Mouse (Mus musculus): ENCODE measurements around the gene Sec22c.

Sec22c gene

GRCm38 (mm10) chr9:121690734-121691133 lies 14.6 kb downstream of the Sec22c start:
- DNase-seq = no peak

GRCm38 (mm10) chr9:121690200-121690651 lies 15.1 kb downstream of the Sec22c start:
- no peak for DNase-seq

GRCm38 (mm10) chr9:121684702-121685101 lies 20.6 kb downstream of the Sec22c start:
- DNase-seq = no peak

- DNase-seq = no peak
Measured at GRCm38 (mm10) chr9:121682037-121682680, 23.1 kb downstream of the Sec22c start.

GRCm38 (mm10) chr9:121681191-121681590 lies 24.1 kb downstream of the Sec22c start:
- no peak for DNase-seq

- DNase-seq = peak; percentile 81
Measured at GRCm38 (mm10) chr9:121679549-121679948, 25.7 kb downstream of the Sec22c start.

- peak; percentile 93 for DNase-seq
Measured at GRCm38 (mm10) chr9:121677476-121677875, 27.8 kb downstream of the Sec22c start.

- peak; percentile 58 for DNase-seq
Measured at GRCm38 (mm10) chr9:121677069-121677468, 28.2 kb downstream of the Sec22c start.

GRCm38 (mm10) chr9:121675556-121675955 lies 29.7 kb downstream of the Sec22c start:
- no peak for DNase-seq

- DNase-seq = peak; percentile 64
Measured at GRCm38 (mm10) chr9:121675011-121675410, 30.3 kb downstream of the Sec22c start.

- no peak for DNase-seq
Measured at GRCm38 (mm10) chr9:121673716-121674115, 31.6 kb downstream of the Sec22c start.

- peak; percentile 83 for DNase-seq
Measured at GRCm38 (mm10) chr9:121672311-121672710, 33.0 kb downstream of the Sec22c start.

GRCm38 (mm10) chr9:121671300-121671699 lies 34.0 kb downstream of the Sec22c start:
- peak; percentile 76 for DNase-seq

GRCm38 (mm10) chr9:121669348-121669791 lies 35.9 kb downstream of the Sec22c start:
- DNase-seq = peak; percentile 83

GRCm38 (mm10) chr9:121667822-121668221 lies 37.5 kb downstream of the Sec22c start:
- no peak for DNase-seq

- no peak for DNase-seq
Measured at GRCm38 (mm10) chr9:121666957-121667630, 38.2 kb downstream of the Sec22c start.

- DNase-seq = no peak
Measured at GRCm38 (mm10) chr9:121664104-121664503, 41.2 kb downstream of the Sec22c start.

- no peak for DNase-seq
Measured at GRCm38 (mm10) chr9:121663467-121663866, 41.8 kb downstream of the Sec22c start.

GRCm38 (mm10) chr9:121659791-121660190 lies 45.5 kb downstream of the Sec22c start:
- no peak for DNase-seq

- DNase-seq = no peak
Measured at GRCm38 (mm10) chr9:121658248-121658647, 47.0 kb downstream of the Sec22c start.

GRCm38 (mm10) chr9:121657143-121657542 lies 48.1 kb downstream of the Sec22c start:
- no peak for DNase-seq

- no peak for DNase-seq
Measured at GRCm38 (mm10) chr9:121656322-121656721, 49.0 kb downstream of the Sec22c start.

GRCm38 (mm10) chr9:121653668-121654067 lies 51.6 kb downstream of the Sec22c start:
- peak; percentile 27 for DNase-seq

- DNase-seq = peak; percentile 53
Measured at GRCm38 (mm10) chr9:121647026-121647425, 58.3 kb downstream of the Sec22c start.
